Mouse (Mus musculus) heart, postnatal 10 days (tissue): ENCODE data around the gene Slc38a3. TPM values are rescaled to one million over a fixed set of nuclear protein-coding genes. Genes with fewer than 3 reads are reported as not detected.

Experiments used
- DNase-seq, 2 experiments: peaks; one replicate each; pipeline ENCODE4 v3.0.0; 2021
- intact Hi-C: fragments of 180-260 bp; cut with DNase I; formaldehyde crosslinking; loops from one replicate; pipeline ENCODE4 v1.15.1; 2025
- total RNA-seq, 2 experiments: library from RNA; stranded (reverse); gene quantifications; 2 replicates each; pipeline ENCODE4 v1.2.3; 2021

The Slc38a3 gene
- total RNA-seq, 2 experiments from 2014 or later = 20.5 to 22.6 TPM

GRCm38 (mm10) chr9:107643544-107644214 is 25.7 kb downstream of the Slc38a3 start:
- intact Hi-C loops = loop anchor here (1.0 kb wide), 1 partner anchor 41 kb away; no protein-coding TSS in a partner anchor
- no peak for DNase-seq

GRCm38 (mm10) chr9:107641666-107642065 is 27.7 kb downstream of the Slc38a3 start:
- intact Hi-C loops = no loop called here
- no peak for DNase-seq

GRCm38 (mm10) chr9:107640257-107640772 is 29.0 kb downstream of the Slc38a3 start:
- DNase-seq = peak in 1 of 2 experiments; percentile 45
- intact Hi-C loops = no loop called here

- intact Hi-C loops = no loop called here
- DNase-seq = no peak
Observed at GRCm38 (mm10) chr9:107637070-107637469, 32.3 kb downstream of the Slc38a3 start.

GRCm38 (mm10) chr9:107635279-107636028 is 33.9 kb downstream of the Slc38a3 start, which contains the start of gene Gnai2:
Gnai2 (minus strand) TSS chr9:107635367.
- intact Hi-C loops = no loop called here
- DNase-seq = peak; percentile 98

- no peak for DNase-seq
- intact Hi-C loops = no loop called here
Observed at GRCm38 (mm10) chr9:107634406-107635278, 34.7 kb downstream of the Slc38a3 start.

- peak; percentile 59 to 72 for DNase-seq
- intact Hi-C loops = loop anchor here (2.0 kb wide), 1 partner anchor 21 kb away; no protein-coding TSS in a partner anchor
Observed at GRCm38 (mm10) chr9:107633661-107634405, 35.5 kb downstream of the Slc38a3 start.

- DNase-seq = peak; percentile 87 to 89
- intact Hi-C loops = loop anchor here (2.0 kb wide), 1 partner anchor 20 kb away; no protein-coding TSS in a partner anchor
Observed at GRCm38 (mm10) chr9:107633091-107633660, 36.2 kb downstream of the Slc38a3 start.

GRCm38 (mm10) chr9:107632478-107632877 is 36.9 kb downstream of the Slc38a3 start:
- DNase-seq = peak; percentile 80 to 84
- intact Hi-C loops = loop anchor here (2.0 kb wide), 1 partner anchor 20 kb away; no protein-coding TSS in a partner anchor

- intact Hi-C loops = loop anchor here (2.0 kb wide), 1 partner anchor 19 kb away; no protein-coding TSS in a partner anchor
Observed at GRCm38 (mm10) chr9:107631861-107632260, 37.5 kb downstream of the Slc38a3 start.

GRCm38 (mm10) chr9:107631311-107631826 is 38.0 kb downstream of the Slc38a3 start:
- DNase-seq = no peak

More at GRCm38 (mm10) chr9:107631861-107632260, 37.5 kb downstream of the Slc38a3 start:
- no peak for DNase-seq

GRCm38 (mm10) chr9:107630576-107630975 is 38.8 kb downstream of the Slc38a3 start:
- no peak for DNase-seq
- intact Hi-C loops = no loop called here

More at GRCm38 (mm10) chr9:107631311-107631826, 38.0 kb downstream of the Slc38a3 start:
- intact Hi-C loops = no loop called here

GRCm38 (mm10) chr9:107629901-107630425 is 39.4 kb downstream of the Slc38a3 start:
- intact Hi-C loops = no loop called here
- no peak for DNase-seq

- intact Hi-C loops = no loop called here
Observed at GRCm38 (mm10) chr9:107629411-107629730, 40.0 kb downstream of the Slc38a3 start.

GRCm38 (mm10) chr9:107628721-107629410 is 40.5 kb downstream of the Slc38a3 start:
- peak; percentile 67 to 75 for DNase-seq
- intact Hi-C loops = no loop called here

More at GRCm38 (mm10) chr9:107629411-107629730, 40.0 kb downstream of the Slc38a3 start:
- no peak for DNase-seq

- no peak for DNase-seq
- intact Hi-C loops = no loop called here
Observed at GRCm38 (mm10) chr9:107627387-107628255, 41.7 kb downstream of the Slc38a3 start.

GRCm38 (mm10) chr9:107626844-107627277 is 42.5 kb downstream of the Slc38a3 start:
- peak; percentile 91 to 94 for DNase-seq
- intact Hi-C loops = no loop called here
